In the genomic region with DNA sequence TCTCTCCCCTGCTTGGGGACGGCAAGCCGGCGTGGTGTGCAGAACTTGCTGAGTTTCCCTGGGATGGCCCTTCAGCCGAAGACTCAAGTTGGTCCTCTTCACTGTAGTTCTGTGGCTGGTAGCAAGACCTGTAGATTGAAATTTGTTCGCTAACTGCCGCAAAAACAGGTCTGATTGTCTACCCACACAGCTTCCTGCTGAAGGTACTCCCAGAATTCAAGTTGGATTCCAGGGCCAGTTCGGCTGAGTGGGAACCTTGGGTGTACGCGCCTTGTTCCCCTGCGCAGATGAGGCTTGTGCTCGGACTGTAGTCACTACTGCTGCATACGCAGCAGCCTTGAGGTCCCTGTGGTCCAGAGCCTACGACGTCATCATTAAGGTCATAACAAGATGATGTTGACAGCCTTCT, we compare ENCODE assay signal across 8 mouse cellular contexts. TPM values are rescaled to one million over a fixed set of nuclear protein-coding genes. Genes with fewer than 3 reads are reported as not detected.
DNase-seq lines count a peak whose midpoint lies in the region; ATAC-seq lines count a peak whose summit lies in the region.

No protein-coding gene starts in this region.

- peaks cover 27% of the 10 kb centered on the region for H3K27me3 ChIP-seq in embryonic facial prominence, embryonic 10.5 days (replicated peaks; ENCODE audit: low read depth, poor library complexity, severe bottlenecking)
- H3K27me3 ChIP-seq in heart, embryonic 13.5 days (replicated peaks), result no peaks in the 10 kb centered on the region
- peaks cover 5% of the 10 kb centered on the region; the same call in 1 of the 2 replicates for H3K27me3 ChIP-seq in kidney, embryonic 15.5 days

- H3K4me1 ChIP-seq in embryonic facial prominence, embryonic 10.5 days, result peaks cover 33% of the 10 kb centered on the region
- peaks cover 54% of the 10 kb centered on the region for H3K4me1 ChIP-seq in heart, embryonic 13.5 days
- H3K4me1 ChIP-seq in kidney, embryonic 15.5 days, result peaks cover 21% of the 10 kb centered on the region

- no peak for ATAC-seq in heart, embryonic 13.5 days (ENCODE audit: extremely low read depth, insufficient number of reproducible peaks, low FRiP score, low TSS enrichment)
- ATAC-seq in kidney, embryonic 15.5 days (replicated peaks; ENCODE audit: low FRiP score), result peak; percentile 41

- H3K27ac ChIP-seq in embryonic facial prominence, embryonic 10.5 days (replicated peaks), result peak overlapping the region; percentile 92
- H3K27ac ChIP-seq in heart, embryonic 13.5 days (replicated peaks), result peak overlapping the region; percentile 87
- peak overlapping the region; percentile 88 for H3K27ac ChIP-seq in kidney, embryonic 15.5 days

- DNase-seq in CD4-positive, CD25-positive, alpha-beta regulatory T cell, adult 2 months (ENCODE audit: low read depth, low spot score), result peak; percentile 81
- peak; percentile 69 for DNase-seq in Muller cell, postnatal 12 days (ENCODE audit: inconsistent ontology term)
- peak; percentile 67 for DNase-seq in embryonic facial prominence, embryonic 10.5 days (ENCODE audit: low spot score)
- DNase-seq in lung, postnatal 36 days, result peak; percentile 57
- peak; percentile 51 for DNase-seq in ovary, postnatal 36 days (ENCODE audit: low spot score)
- DNase-seq in layer of hippocampus, postnatal 25 days (ENCODE audit: extremely low spot score in 1 of 2, low spot score in 1 of 2), result no peak

- peak overlapping the region; percentile 79 for H3K4me2 ChIP-seq in heart, embryonic 13.5 days
- H3K4me2 ChIP-seq in kidney, embryonic 15.5 days, result peak overlapping the region; percentile 71

- peaks cover 16% of the 10 kb centered on the region for H3K36me3 ChIP-seq in embryonic facial prominence, embryonic 10.5 days (replicated peaks)
- peaks cover 12% of the 10 kb centered on the region for H3K36me3 ChIP-seq in heart, embryonic 13.5 days
- peaks cover 14% of the 10 kb centered on the region for H3K36me3 ChIP-seq in kidney, embryonic 15.5 days

- H3K4me3 ChIP-seq in embryonic facial prominence, embryonic 10.5 days, result peak overlapping the region; percentile 81
- H3K4me3 ChIP-seq in heart, embryonic 13.5 days, result peak overlapping the region; percentile 71
- peak overlapping the region; percentile 76 for H3K4me3 ChIP-seq in kidney, embryonic 15.5 days (replicated peaks)

- H3K9me3 ChIP-seq in embryonic facial prominence, embryonic 10.5 days, result peaks cover under 1% of the 10 kb centered on the region; the same call in 1 of the 2 replicates
- H3K9me3 ChIP-seq in heart, embryonic 13.5 days, result no peaks in the 10 kb centered on the region
- H3K9me3 ChIP-seq in kidney, embryonic 15.5 days (replicated peaks), result no peaks in the 10 kb centered on the region

- under 1% methylated on average over 14 of the region's 14 CpGs for WGBS in embryonic facial prominence, embryonic 10.5 days
- under 1% methylated on average over 14 of the region's 14 CpGs for WGBS in heart, embryonic 13.5 days
- under 1% methylated on average over 14 of the region's 14 CpGs for WGBS in kidney, embryonic 15.5 days

- H3K9ac ChIP-seq in heart, embryonic 13.5 days, result peak overlapping the region; percentile 86
- peak overlapping the region; percentile 77 for H3K9ac ChIP-seq in kidney, embryonic 15.5 days

RNA-seq across cellular contexts. Expression of gene Tmem123, which starts 0.6 kb away (rescaled TPM):
- 100 and 110 TPM in 2 replicates for polyA plus RNA-seq in embryonic facial prominence, embryonic 10.5 days (2016; fragmentation: Nextera tagmentation; extraction: Ambion mirVana)
- 84.2 and 90.9 TPM in 2 replicates for polyA plus RNA-seq in heart, embryonic 13.5 days (2015; fragmentation: Nextera tagmentation; extraction: Ambion mirVana)
- polyA plus RNA-seq in kidney, embryonic 15.5 days (2015; fragmentation: Nextera tagmentation; extraction: Ambion mirVana), result 93.6 and 94.8 TPM in 2 replicates
- 10 to 100 TPM; 13.6 to 14.8 TPM for total RNA-seq in layer of hippocampus, postnatal 25 days (2021)

Comparison
In these comparisons a context has a peak if more than half of its experiments do, and no peak if none do; other contexts are left out.
1. DNase-seq: peak in CD4-positive, CD25-positive, alpha-beta regulatory T cell, adult 2 months (single experiment), Muller cell, postnatal 12 days (single experiment), embryonic facial prominence, embryonic 10.5 days (single experiment), lung, postnatal 36 days (single experiment) and ovary, postnatal 36 days (single experiment); none in layer of hippocampus, postnatal 25 days (0 of 2).
2. Peak in every context shown above with its lines, with median percentiles within 50 percentile points of each other: H3K27ac ChIP-seq and H3K4me3 ChIP-seq.